Mouse (Mus musculus) small intestine, adult 2 months (tissue): ENCODE measurements around the gene Atp8b3.

Experiments
- CTCF ChIP-seq: fragments of 200-500 bp; IDR thresholded peaks from 2 replicates; pipeline ENCODE4 v1.5.1; 2012; ENCODE audit warnings: low read depth, mild to moderate bottlenecking, control low read depth, inconsistent platforms, low read length, moderate library complexity, mixed read lengths; ENCODE audit not compliant: insufficient replicate concordance, insufficient read length; ENCODE audit errors: extremely low read depth
- POLR2A ChIP-seq: fragments of 200-500 bp; IDR thresholded peaks from 2 replicates; pipeline ENCODE4 v1.6.1; 2012; ENCODE audit warnings: low read depth, mild to moderate bottlenecking, control low read depth, inconsistent platforms, low read length, moderate library complexity

DNA sequence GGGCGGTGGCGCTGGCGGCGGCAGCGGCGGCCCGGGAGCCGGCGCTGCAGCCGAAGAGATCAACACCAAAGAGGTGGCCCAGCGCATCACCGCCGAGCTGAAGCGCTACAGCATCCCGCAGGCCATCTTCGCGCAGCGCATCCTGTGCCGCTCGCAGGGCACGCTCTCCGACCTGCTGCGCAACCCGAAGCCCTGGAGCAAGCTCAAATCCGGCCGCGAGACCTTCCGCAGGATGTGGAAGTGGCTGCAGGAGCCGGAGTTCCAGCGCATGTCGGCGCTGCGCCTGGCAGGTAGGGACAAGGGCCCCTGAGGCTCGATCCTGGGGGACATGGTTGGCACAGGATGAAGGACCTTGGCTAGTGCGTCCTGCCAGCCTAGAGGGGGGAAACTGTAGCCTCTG is 43.0 kb downstream of the Atp8b3 start:
- no peak for TF ChIP-seq POLR2A
- TF ChIP-seq CTCF = no peak
